In genomic region chr11:111066299-111066691, GRCm38 (mm10) we compare ENCODE assay signal across 9 mouse cellular contexts. TPM values are rescaled to one million over a fixed set of nuclear protein-coding genes. Genes with fewer than 3 reads are reported as not detected.
DNase-seq lines count a peak whose midpoint lies in the region; ATAC-seq and TF ChIP-seq lines count a peak whose summit lies in the region.
"Had no signal": no experiment of that assay in that cellular context is flagged by ENCODE, and none has a peak within 500 bp of the region (broad histone marks: within the 10 kb centered on the region; RNA-seq: fewer than 3 reads in every experiment).

No protein-coding gene starts in this region.

- no peaks in the 10 kb centered on the region for H3K36me3 ChIP-seq in kidney, adult 2 months (ENCODE audit: control insufficient read depth, insufficient read depth, low read length)
- peaks cover 5% of the 10 kb centered on the region for H3K36me3 ChIP-seq in heart, adult 2 months (ENCODE audit: control insufficient read depth, insufficient read depth, low read length)
- H3K36me3 ChIP-seq in limb, embryonic 13.5 days, result no peaks in the 10 kb centered on the region
- no peaks in the 10 kb centered on the region for H3K36me3 ChIP-seq in neural tube, embryonic 15.5 days

- no peak for TF ChIP-seq CTCF in kidney, adult 2 months (conservative IDR thresholded peaks at IDR 0.05; ENCODE audit: insufficient read depth, insufficient read length, low read depth, low read length)
- TF ChIP-seq CTCF in bone marrow macrophage, adult 2 months (IDR thresholded peaks at IDR 0.05; ENCODE audit: low read depth, low read length), result no peak
- TF ChIP-seq CTCF in heart, adult 2 months (IDR thresholded peaks at IDR 0.05), result no peak

- no peak for DNase-seq in kidney, adult 2 months
- no peak for DNase-seq in kidney, adult 8-10 months
- no peak for DNase-seq in heart, adult 2 months
- DNase-seq in urinary bladder, postnatal 36 days (ENCODE audit: low spot score in 2 of 2), result no peak
- no peak for DNase-seq in kidney, postnatal 14 days

- no peaks in the 10 kb centered on the region for H3K9me3 ChIP-seq in limb, embryonic 13.5 days
- no peaks in the 10 kb centered on the region for H3K9me3 ChIP-seq in neural tube, embryonic 15.5 days (replicated peaks)

- H3K4me2 ChIP-seq in limb, embryonic 13.5 days (replicated peaks), result peak overlapping the region; percentile 92
- peak overlapping the region; percentile 89 for H3K4me2 ChIP-seq in neural tube, embryonic 15.5 days

- ATAC-seq in limb, embryonic 13.5 days (ENCODE audit: low FRiP score, low read depth), result peak; percentile 39
- ATAC-seq in neural tube, embryonic 15.5 days (ENCODE audit: low FRiP score), result peak; percentile 50

- TF ChIP-seq EP300 in heart, adult 2 months (IDR thresholded peaks at IDR 0.05; ENCODE audit: insufficient read depth, low read depth, low read length), result no peak

- no peaks in the 10 kb centered on the region for H3K27me3 ChIP-seq in kidney, adult 2 months (replicated peaks; ENCODE audit: control insufficient read depth, insufficient read depth, low read length)
- no peaks in the 10 kb centered on the region for H3K27me3 ChIP-seq in heart, adult 2 months (ENCODE audit: control insufficient read depth, insufficient read depth, low read length)
- H3K27me3 ChIP-seq in limb, embryonic 13.5 days, result peaks cover 15% of the 10 kb centered on the region
- H3K27me3 ChIP-seq in neural tube, embryonic 15.5 days (replicated peaks), result no peaks in the 10 kb centered on the region

- peak overlapping the region; percentile 45; the same call in 1 of the 2 replicates for H3K27ac ChIP-seq in kidney, adult 2 months (ENCODE audit: insufficient read depth, low read depth, low read length)
- peak overlapping the region; percentile 80 for H3K27ac ChIP-seq in bone marrow macrophage, adult 2 months (ENCODE audit: insufficient read depth, low read depth, low read length)
- H3K27ac ChIP-seq in heart, adult 2 months, result peak overlapping the region; percentile 89
- H3K27ac ChIP-seq in limb, embryonic 13.5 days, result peak overlapping the region; percentile 52; the same call in 1 of the 2 replicates
- H3K27ac ChIP-seq in neural tube, embryonic 15.5 days (replicated peaks), result peak overlapping the region; percentile 58

- under 1% methylated on average over 9 of the region's 9 CpGs for WGBS in kidney, adult 2 months
- under 1% methylated on average over 9 of the region's 9 CpGs for WGBS in heart, adult 2 months
- WGBS in limb, embryonic 13.5 days, result under 1% methylated on average over 9 of the region's 9 CpGs
- WGBS in neural tube, embryonic 15.5 days, result under 1% methylated on average over 9 of the region's 9 CpGs

- H3K79me2 ChIP-seq in heart, adult 2 months (replicated peaks; ENCODE audit: control insufficient read depth, insufficient read depth, low read length), result no peaks in the 10 kb centered on the region

- no peak for TF ChIP-seq POLR2A in kidney, adult 2 months (IDR thresholded peaks at IDR 0.05; ENCODE audit: low read depth, low read length)
- TF ChIP-seq POLR2A in bone marrow macrophage, adult 2 months (IDR thresholded peaks at IDR 0.05; ENCODE audit: borderline replicate concordance, low read depth, low read length), result no peak
- TF ChIP-seq POLR2A in heart, adult 2 months (IDR thresholded peaks at IDR 0.05; ENCODE audit: insufficient read depth, low read depth, low read length), result no peak

- peak overlapping the region; percentile 96 for H3K4me3 ChIP-seq in kidney, adult 2 months (ENCODE audit: insufficient read depth, low read depth, low read length)
- peak overlapping the region; percentile 68 for H3K4me3 ChIP-seq in bone marrow macrophage, adult 2 months (ENCODE audit: insufficient read depth, low read length)
- H3K4me3 ChIP-seq in heart, adult 2 months, result peak overlapping the region; percentile 63
- peak overlapping the region; percentile 67 for H3K4me3 ChIP-seq in limb, embryonic 13.5 days
- peak overlapping the region; percentile 63 for H3K4me3 ChIP-seq in neural tube, embryonic 15.5 days (replicated peaks)

- no peaks in the 10 kb centered on the region; the same call in 1 of the 2 replicates for H3K4me1 ChIP-seq in kidney, adult 2 months (ENCODE audit: control insufficient read depth, insufficient read depth, low read length)
- H3K4me1 ChIP-seq in bone marrow macrophage, adult 2 months (ENCODE audit: control insufficient read depth, insufficient read depth, low read length), result peaks cover 17% of the 10 kb centered on the region
- H3K4me1 ChIP-seq in heart, adult 2 months (ENCODE audit: control insufficient read depth, insufficient read depth, low read length), result peaks cover 2% of the 10 kb centered on the region; the same call in 1 of the 2 replicates
- H3K4me1 ChIP-seq in limb, embryonic 13.5 days, result peaks cover 19% of the 10 kb centered on the region; the same call in 1 of the 2 replicates
- peaks cover 27% of the 10 kb centered on the region for H3K4me1 ChIP-seq in neural tube, embryonic 15.5 days

- intact Hi-C loops in heart, adult 2 months (cut with DNase I), result loop anchor here (1.0 to 10.0 kb wide), 5 partner anchors 46 to 494 kb away; no protein-coding TSS in a partner anchor

- H3K9ac ChIP-seq in heart, adult 2 months (ENCODE audit: low read depth, low read length), result peak overlapping the region; percentile 71
- peak overlapping the region; percentile 61 for H3K9ac ChIP-seq in limb, embryonic 13.5 days
- H3K9ac ChIP-seq in neural tube, embryonic 15.5 days (replicated peaks), result peak overlapping the region; percentile 64

RNA-seq across cellular contexts. Expression of gene Kcnj2, which starts 0.3 kb away (rescaled TPM):
- 0.73 and 1.1 TPM in 2 replicates for polyA plus RNA-seq in kidney, adult 2 months (2012; rRNA removed)
- 48.4 and 48.8 TPM in 2 replicates for polyA plus RNA-seq in bone marrow macrophage, adult 2 months (2012; ENCODE audit: insufficient read depth, insufficient read length, missing spikeins)
- total RNA-seq in heart, adult 2 months (2021), result 10 to 100 TPM; 25.0 to 48.7 TPM
- 10.1 and 25.8 TPM in 2 replicates for polyA plus RNA-seq in heart, adult 2 months (2012; rRNA removed)
- 2.8 and 2.9 TPM in 2 replicates for polyA plus RNA-seq in limb, embryonic 13.5 days (2015; fragmentation: Nextera tagmentation; extraction: Ambion mirVana)
- polyA plus RNA-seq in neural tube, embryonic 15.5 days (2015; fragmentation: Nextera tagmentation; extraction: Ambion mirVana), result 1.00 and 1.3 TPM in 2 replicates
- total RNA-seq: MEL had no signal
